Mouse (Mus musculus) hindbrain, embryonic 12.5 days (tissue): Measurements from ENCODE around the gene Tbk1. TPM values are rescaled to one million over a fixed set of nuclear protein-coding genes. Genes with fewer than 3 reads are reported as not detected.

Experiments
- ATAC-seq: fragments of 200-750 bp; cut with Nextera tagmentation; 2 replicates; pipeline ENCODE4 v1.8.0; 2017; ENCODE audit warnings: moderate TSS enrichment; ENCODE audit not compliant: low FRiP score
- H3K27ac ChIP-seq: fragments of 300-500 bp; sonication (generic); 2 replicates; pipeline ENCODE4 v1.5.1; 2016; ENCODE audit warnings: mild to moderate bottlenecking
- H3K27me3 ChIP-seq: fragments of 300-500 bp; sonication (generic); 2 replicates; pipeline ENCODE4 v1.6.1; 2016; ENCODE audit warnings: mild to moderate bottlenecking
- H3K36me3 ChIP-seq: fragments of 300-500 bp; sonication (generic); 2 replicates; pipeline ENCODE4 v1.6.1; 2016; ENCODE audit warnings: mild to moderate bottlenecking
- H3K4me1 ChIP-seq: fragments of 300-500 bp; sonication (generic); 2 replicates; pipeline ENCODE4 v1.6.1; 2016
- H3K4me2 ChIP-seq: fragments of 300-500 bp; sonication (generic); replicated peaks from 2 replicates; pipeline ENCODE4 v1.6.1; 2016; ENCODE audit warnings: mild to moderate bottlenecking
- H3K4me3 ChIP-seq: fragments of 300-500 bp; sonication (generic); 2 replicates; pipeline ENCODE4 v1.5.1; 2016; ENCODE audit warnings: mild to moderate bottlenecking
- H3K9ac ChIP-seq: fragments of 300-500 bp; sonication (generic); 2 replicates; pipeline ENCODE4 v1.6.1; 2016; ENCODE audit warnings: mild to moderate bottlenecking, moderate library complexity
- H3K9me3 ChIP-seq: fragments of 300-500 bp; sonication (generic); replicated peaks from 2 replicates; pipeline ENCODE4 v1.6.1; 2016; ENCODE audit warnings: mild to moderate bottlenecking
- WGBS: fragments of 180-500 bp; shearing (Covaris S2); methylation state at CpG from one replicate; pipeline ENCODE4 v1.1.7; 2016; 5-methylcytosine and 5-hydroxymethylcytosine counted together
- polyA plus RNA-seq: library from polyadenylated mRNA; unstranded; fragments of >200 nt; fragmentation: Nextera tagmentation; extraction: Ambion mirVana; gene quantifications from 2 replicates; pipeline ENCODE4 v1.2.1, GENCODE M21; 2016

Tbk1 gene
- 35.2 and 35.8 TPM in 2 replicates for polyA plus RNA-seq

GRCm38 (mm10) chr10:121586675-121587370, at the start of gene Tbk1:
Tbk1 (minus strand) TSS chr10:121586787.
- Histone ChIP-seq H3K27me3 (no peaks in the 10 kb centered on the region), H3K27ac (peak within 1 kb of the TSS; percentile 67), H3K4me2 (peak within 1 kb of the TSS; percentile 64), H3K9ac (peak within 1 kb of the TSS; percentile 92), H3K36me3 (peaks cover 43% of the 10 kb centered on the region), H3K4me1 (peaks cover 10% of the 10 kb centered on the region), H3K9me3 (no peaks in the 10 kb centered on the region), H3K4me3 (peak within 1 kb of the TSS; percentile 90)
- ATAC-seq: peak; percentile 97
- WGBS: under 1% methylated on average over 58 of the region's 58 CpGs

- Histone ChIP-seq H3K27ac (no peak overlapping the region), H3K4me3 (no peak overlapping the region), H3K36me3 (no peaks in the 10 kb centered on the region), H3K27me3 (peaks cover 10% of the 10 kb centered on the region), H3K4me2 (no peak overlapping the region), H3K4me1 (peaks cover 6% of the 10 kb centered on the region; the same call in 1 of the 2 replicates), H3K9ac (no peak overlapping the region), H3K9me3 (no peaks in the 10 kb centered on the region)
- WGBS: 90% methylated on average over 6 of the region's 6 CpGs
- no peak for ATAC-seq
Observed at GRCm38 (mm10) chr10:121636276-121636675, 49.7 kb upstream of the Tbk1 start.

GRCm38 (mm10) chr10:121634159-121634558, 47.6 kb upstream of the Tbk1 start:
- Histone ChIP-seq H3K27ac (no peak overlapping the region), H3K9ac (no peak overlapping the region), H3K4me3 (no peak overlapping the region), H3K9me3 (no peaks in the 10 kb centered on the region), H3K27me3 (no peaks in the 10 kb centered on the region; the same call in 1 of the 2 replicates), H3K4me1 (no peaks in the 10 kb centered on the region), H3K4me2 (no peak overlapping the region), H3K36me3 (no peaks in the 10 kb centered on the region)
- 57% methylated on average over 1 of the region's 1 CpGs for WGBS
- no peak for ATAC-seq

GRCm38 (mm10) chr10:121628561-121629040, 42.0 kb upstream of the Tbk1 start:
- WGBS: 88% methylated on average over 6 of the region's 6 CpGs
- no peaks in the 10 kb centered on the region for H3K27me3 ChIP-seq
- no peak for ATAC-seq

GRCm38 (mm10) chr10:121627216-121627852, 40.7 kb upstream of the Tbk1 start:
- Histone ChIP-seq H3K27ac (no peak overlapping the region), H3K4me3 (no peak overlapping the region), H3K9ac (no peak overlapping the region), H3K4me1 (peaks cover 10% of the 10 kb centered on the region), H3K9me3 (no peaks in the 10 kb centered on the region), H3K27me3 (no peaks in the 10 kb centered on the region), H3K36me3 (peaks cover 5% of the 10 kb centered on the region), H3K4me2 (no peak overlapping the region)
- WGBS: 88% methylated on average over 10 of the region's 10 CpGs
- ATAC-seq: no peak

More at GRCm38 (mm10) chr10:121628561-121629040, 42.0 kb upstream of the Tbk1 start:
- Histone ChIP-seq H3K4me1 (peaks cover 10% of the 10 kb centered on the region), H3K4me3 (no peak overlapping the region), H3K36me3 (no peaks in the 10 kb centered on the region), H3K27ac (no peak overlapping the region), H3K4me2 (no peak overlapping the region), H3K9me3 (no peaks in the 10 kb centered on the region), H3K9ac (no peak overlapping the region)

GRCm38 (mm10) chr10:121626186-121626882, 39.7 kb upstream of the Tbk1 start, which contains the start of gene Xpot:
Xpot (minus strand) TSS chr10:121626332.
- Histone ChIP-seq H3K4me3 (peak within 1 kb of the TSS; percentile 74), H3K9me3 (no peaks in the 10 kb centered on the region), H3K4me1 (peaks cover 10% of the 10 kb centered on the region), H3K9ac (peak within 1 kb of the TSS; percentile 77), H3K4me2 (peak within 1 kb of the TSS; percentile 63), H3K27ac (peak within 1 kb of the TSS; percentile 90), H3K36me3 (peaks cover 14% of the 10 kb centered on the region), H3K27me3 (no peaks in the 10 kb centered on the region)
- WGBS: under 1% methylated on average over 70 of the region's 70 CpGs
- ATAC-seq: peak; percentile 100

DNA sequence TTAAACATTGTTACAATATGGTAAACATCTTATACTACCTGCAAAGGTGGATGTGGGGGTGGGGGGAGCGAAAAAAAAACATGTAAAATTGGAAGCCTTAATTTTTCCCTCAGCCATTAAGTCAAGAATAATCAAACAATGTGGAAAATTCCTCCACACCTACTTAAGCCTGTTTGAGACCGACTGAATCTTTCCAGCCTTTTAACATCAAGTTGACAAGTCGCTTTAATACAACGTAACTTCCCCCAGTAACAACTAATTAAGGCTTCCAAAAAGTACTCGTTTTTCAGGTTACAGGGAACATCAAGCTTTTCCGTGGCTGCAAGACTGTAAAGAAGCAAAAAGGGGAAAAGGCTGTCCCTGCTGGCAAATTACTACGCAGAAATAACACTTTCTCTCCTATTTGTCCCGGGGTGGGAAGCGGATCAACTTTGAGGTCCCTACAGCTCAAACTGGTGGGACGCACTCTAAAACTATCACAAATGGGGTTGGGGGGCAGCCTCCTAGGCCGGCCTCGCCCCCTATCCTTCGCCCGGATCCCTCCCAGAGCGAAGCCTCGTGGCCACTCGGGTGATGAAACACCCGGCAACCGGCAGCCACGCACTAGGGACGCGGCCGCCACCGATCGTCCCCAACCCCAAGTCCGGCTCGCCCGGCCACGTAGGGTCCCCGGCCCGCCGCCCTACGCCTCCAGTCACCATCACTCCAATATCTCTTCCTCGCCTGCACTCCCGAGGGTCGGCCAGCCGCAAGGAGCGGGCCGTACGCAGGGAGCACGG, 39.0 kb upstream of the Tbk1 start:
- no peaks in the 10 kb centered on the region for H3K27me3 ChIP-seq
- H3K9ac ChIP-seq: peak overlapping the region; percentile 77
- peak overlapping the region; percentile 74 for H3K4me3 ChIP-seq
- peak overlapping the region; percentile 90 for H3K27ac ChIP-seq
- no peaks in the 10 kb centered on the region for H3K9me3 ChIP-seq
- peaks cover 10% of the 10 kb centered on the region for H3K4me1 ChIP-seq
- peak overlapping the region; percentile 63 for H3K4me2 ChIP-seq
- no peak for ATAC-seq
- peaks cover 21% of the 10 kb centered on the region for H3K36me3 ChIP-seq
- under 1% methylated on average over 41 of the region's 41 CpGs for WGBS

DNA sequence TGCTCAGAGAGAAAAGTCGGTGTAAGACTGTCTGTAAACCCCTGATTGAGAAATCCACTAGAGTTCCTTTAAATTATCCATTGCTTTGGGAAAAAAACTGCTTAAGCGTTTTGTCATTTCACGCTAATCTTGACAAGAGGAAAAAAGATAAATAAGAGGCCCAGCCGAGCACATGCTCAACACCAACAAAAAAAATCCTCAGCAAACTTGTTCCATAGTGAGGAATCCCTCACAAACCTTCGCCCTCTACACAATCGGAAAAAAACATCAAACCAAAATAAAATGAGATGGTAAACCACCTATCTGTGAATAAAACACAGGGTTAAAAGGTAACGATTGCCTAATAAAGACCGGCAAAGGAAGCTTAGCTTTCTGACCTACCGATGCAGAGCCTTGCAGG, 38.4 kb upstream of the Tbk1 start:
- peak overlapping the region; percentile 74 for H3K4me3 ChIP-seq
- peak overlapping the region; percentile 63 for H3K4me2 ChIP-seq
- H3K27ac ChIP-seq: no peak overlapping the region
- peak overlapping the region; percentile 77; the same call in 1 of the 2 replicates for H3K9ac ChIP-seq
- H3K9me3 ChIP-seq: no peaks in the 10 kb centered on the region
- no peaks in the 10 kb centered on the region for H3K27me3 ChIP-seq
- H3K36me3 ChIP-seq: peaks cover 24% of the 10 kb centered on the region
- ATAC-seq: no peak
- peaks cover 10% of the 10 kb centered on the region for H3K4me1 ChIP-seq
- WGBS: 24% methylated on average over 9 of the region's 9 CpGs

DNA sequence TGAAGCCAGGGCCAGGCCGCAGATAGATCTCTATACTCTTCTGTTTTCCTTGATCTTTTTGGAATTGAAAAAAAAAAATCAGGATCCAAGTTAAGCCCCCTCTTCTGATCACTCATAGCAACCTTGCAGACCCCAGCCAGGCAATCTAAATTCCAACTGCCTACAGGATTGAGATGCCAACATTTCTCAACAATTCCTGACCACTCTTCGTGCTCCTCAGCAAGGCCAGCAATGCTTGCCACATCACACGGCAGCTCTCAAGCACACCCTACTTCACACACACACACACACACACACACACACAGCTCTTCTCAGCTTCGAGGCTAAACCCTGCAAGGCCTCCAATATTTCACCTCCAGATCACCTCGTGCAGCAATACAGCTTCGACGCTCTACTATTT, 37.1 kb upstream of the Tbk1 start:
- no peaks in the 10 kb centered on the region for H3K9me3 ChIP-seq
- no peak overlapping the region for H3K27ac ChIP-seq
- peaks cover 30% of the 10 kb centered on the region for H3K36me3 ChIP-seq
- ATAC-seq: no peak
- no peak overlapping the region for H3K9ac ChIP-seq
- peaks cover 10% of the 10 kb centered on the region for H3K4me1 ChIP-seq
- H3K4me2 ChIP-seq: no peak overlapping the region
- WGBS: 90% methylated on average over 7 of the region's 7 CpGs
- H3K4me3 ChIP-seq: no peak overlapping the region
- no peaks in the 10 kb centered on the region for H3K27me3 ChIP-seq

GRCm38 (mm10) chr10:121622431-121622830, 35.8 kb upstream of the Tbk1 start:
- Histone ChIP-seq H3K4me2 (no peak overlapping the region), H3K9me3 (no peaks in the 10 kb centered on the region)
- 89% methylated on average over 6 of the region's 6 CpGs for WGBS

GRCm38 (mm10) chr10:121615935-121616334, 29.3 kb upstream of the Tbk1 start:
- no peak overlapping the region for H3K9ac ChIP-seq
- no peaks in the 10 kb centered on the region for H3K27me3 ChIP-seq
- H3K27ac ChIP-seq: no peak overlapping the region
- no peaks in the 10 kb centered on the region for H3K4me1 ChIP-seq
- H3K4me2 ChIP-seq: no peak overlapping the region
- 58% methylated on average over 7 of the region's 7 CpGs for WGBS
- H3K9me3 ChIP-seq: no peaks in the 10 kb centered on the region
- H3K4me3 ChIP-seq: no peak overlapping the region
- no peak for ATAC-seq
- H3K36me3 ChIP-seq: peaks cover 78% of the 10 kb centered on the region

More at GRCm38 (mm10) chr10:121622431-121622830, 35.8 kb upstream of the Tbk1 start:
- no peak for ATAC-seq
- peaks cover 42% of the 10 kb centered on the region for H3K36me3 ChIP-seq
- H3K4me1 ChIP-seq: peaks cover 10% of the 10 kb centered on the region
- no peak overlapping the region for H3K4me3 ChIP-seq
- H3K27ac ChIP-seq: no peak overlapping the region
- no peaks in the 10 kb centered on the region for H3K27me3 ChIP-seq
- H3K9ac ChIP-seq: no peak overlapping the region
